Mouse (Mus musculus) neutrophil, adult 5-6 weeks (primary cell): ENCODE data around the gene Olfr866. TPM values are rescaled to one million over a fixed set of nuclear protein-coding genes. Genes with fewer than 3 reads are reported as not detected.

Source experiments
- ATAC-seq: fragments of 151-379, 151-347 bp; 2 replicates; pipeline ENCODE4 v1.8.0; 2017; ENCODE audit warnings: mild to moderate bottlenecking, moderate TSS enrichment; ENCODE audit not compliant: insufficient number of reproducible peaks, poor library complexity, low FRiP score, severe bottlenecking; ENCODE audit errors: extremely low read depth
- total RNA-seq: library from RNA; stranded (forward); fragments of 200-1000 nt; gene quantifications from 2 replicates; pipeline ENCODE4 v1.2.3, GENCODE M21; 2017

The Olfr866 gene
- total RNA-seq: not detected in 2 replicates

GRCm38 (mm10) chr9:20027935-20028334 is at the start of gene Olfr866:
Gene Olfr866 (minus strand): TSS chr9:20028035.
- ATAC-seq: no peak

- no peak for ATAC-seq
These were observed 45.8 kb upstream of the Olfr866 start for GRCm38 (mm10) chr9:20073523-20074177.

- no peak for ATAC-seq
These were observed 43.5 kb upstream of the Olfr866 start for GRCm38 (mm10) chr9:20071291-20071690.

GRCm38 (mm10) chr9:20070236-20070635 is 42.4 kb upstream of the Olfr866 start:
- ATAC-seq: no peak

GRCm38 (mm10) chr9:20057462-20057861 is 29.6 kb upstream of the Olfr866 start, which contains the start of gene Olfr867:
Gene Olfr867 (minus strand): TSS chr9:20057562.
- no peak for ATAC-seq

GRCm38 (mm10) chr9:20047964-20048363 is 20.1 kb upstream of the Olfr866 start:
- no peak for ATAC-seq

Other genes with a start within 250 kb of the Olfr866 start
- gene Olfr58, start 247.8 kb downstream of the Olfr866 start, total RNA-seq: not detected in 2 replicates
- not detected in 2 replicates for gene Olfr859, start 223.1 kb downstream of the Olfr866 start, total RNA-seq
- not detected in 2 replicates for gene Olfr860, start 178.3 kb downstream of the Olfr866 start, total RNA-seq
- gene Olfr862, start 140.0 kb downstream of the Olfr866 start, total RNA-seq: not detected in 2 replicates
- 0.47 and 0.49 TPM in 2 replicates for gene Olfr77, start 111.2 kb downstream of the Olfr866 start, total RNA-seq
- gene Olfr867, start 29.5 kb upstream of the Olfr866 start, total RNA-seq: not detected in 2 replicates
- gene Olfr868, start 70.6 kb upstream of the Olfr866 start, total RNA-seq: not detected in 2 replicates
- gene Olfr869, start 101.0 kb upstream of the Olfr866 start, total RNA-seq: not detected in 2 replicates
- gene Olfr870, start 146.0 kb upstream of the Olfr866 start, total RNA-seq: not detected in 2 replicates
- gene Olfr871, start 184.2 kb upstream of the Olfr866 start, total RNA-seq: not detected in 2 replicates
- gene Olfr872, start 209.1 kb upstream of the Olfr866 start, total RNA-seq: not detected in 2 replicates